Mouse (Mus musculus) bone marrow, adult 2 months (tissue): ENCODE measurements around the gene Smtnl2.

Experiments used
- CTCF ChIP-seq: fragments of 200-500 bp; IDR thresholded peaks from 2 replicates; pipeline ENCODE4 v1.5.1; 2011; ENCODE audit warnings: low read length, control low read depth; ENCODE audit not compliant: control insufficient read depth, insufficient read depth
- POLR2A ChIP-seq: fragments of 200-500 bp; IDR thresholded peaks from 2 replicates; pipeline ENCODE4 v1.6.1; 2011; ENCODE audit warnings: low read depth, mild to moderate bottlenecking, control low read depth, low read length, borderline replicate concordance; ENCODE audit not compliant: control insufficient read depth

DNA sequence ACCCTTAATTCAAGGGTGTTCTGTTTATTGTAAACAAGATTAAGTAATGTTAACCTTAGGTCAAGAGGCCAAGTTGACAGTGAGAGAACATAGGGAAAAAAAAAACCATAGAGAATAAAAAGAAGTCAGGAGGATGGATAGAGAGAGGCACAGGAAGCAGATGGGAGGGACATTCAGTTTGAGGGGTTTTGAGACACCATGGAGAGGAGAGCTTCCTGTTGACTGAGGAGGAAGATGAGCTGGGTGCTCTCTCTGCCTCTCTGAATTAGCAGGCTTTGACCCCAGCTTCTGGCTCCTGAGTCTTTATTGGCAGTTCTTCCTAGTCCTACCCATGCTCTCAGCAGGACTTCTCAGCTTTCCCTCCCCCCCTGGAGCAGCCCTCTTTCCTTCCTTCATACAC lies 13.7 kb upstream of the Smtnl2 start:
- no peak for TF ChIP-seq POLR2A
- TF ChIP-seq CTCF: no peak
